In the genomic region with DNA sequence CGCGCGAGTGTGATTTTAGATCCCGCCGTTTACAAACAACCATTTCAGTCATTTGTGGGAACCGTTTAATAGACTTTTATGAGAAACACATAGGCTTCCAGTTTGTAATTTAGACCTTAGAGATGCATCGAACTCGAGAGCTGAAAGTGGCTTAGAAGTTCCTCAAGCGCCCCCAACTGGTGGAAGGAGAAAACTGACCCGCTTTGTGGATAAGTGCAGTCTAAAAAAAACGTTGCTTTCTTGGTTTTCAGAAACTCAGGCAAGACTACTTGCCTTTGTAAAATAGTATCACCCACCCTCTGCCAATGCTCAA, we compare ENCODE assay signal across 7 mouse cellular contexts. TPM values are rescaled to one million over a fixed set of nuclear protein-coding genes. Genes with fewer than 3 reads are reported as not detected.
DNase-seq lines count a peak whose midpoint lies in the region.

No protein-coding gene starts in this region.

- H3K27me3 ChIP-seq in megakaryocyte, embryonic 14.5 days (replicated peaks): peaks cover 4% of the 10 kb centered on the region

- intact Hi-C loops in left cerebral cortex, postnatal 10 days (cut with DNase I): loop anchor here (5.0 to 10.0 kb wide), 4 partner anchors 87 to 1872 kb away; a partner anchor contains a TSS

- no peaks in the 10 kb centered on the region for H3K36me3 ChIP-seq in megakaryocyte, embryonic 14.5 days (replicated peaks; ENCODE audit: low read length)

- peak; percentile 55 for DNase-seq in adipocyte (ENCODE audit: low spot score)
- DNase-seq in cerebellum, postnatal 25 days: peak; percentile 51 to 74
- DNase-seq in frontal cortex, postnatal 36 days (ENCODE audit: low spot score in 2 of 2): peak; percentile 64 to 80
- peak; percentile 77 for DNase-seq in induced T-regulatory cell, adult 2 months (ENCODE audit: low read depth)
- DNase-seq in left cerebral cortex, postnatal 10 days (ENCODE audit: extremely low spot score in 1 of 2, low spot score in 2 of 2): peak; percentile 63 to 77
- DNase-seq in right cerebral cortex, postnatal 36 days (ENCODE audit: low spot score in 2 of 2): peak; percentile 44 to 51

- H3K4me3 ChIP-seq in megakaryocyte, embryonic 14.5 days (replicated peaks): peak overlapping the region; percentile 38

- H3K9me3 ChIP-seq in megakaryocyte, embryonic 14.5 days: no peaks in the 10 kb centered on the region

- H3K4me1 ChIP-seq in megakaryocyte, embryonic 14.5 days: peaks cover 21% of the 10 kb centered on the region

RNA-seq across cellular contexts. Expression of a gene that starts 0.9 kb away (rescaled TPM):
- 1 to 10 TPM; 1.1 to 1.2 TPM for total RNA-seq in left cerebral cortex, postnatal 10 days (2021)
- polyA plus RNA-seq in megakaryocyte, embryonic 14.5 days (2012; ENCODE audit: insufficient read depth, low replicate concordance): not detected in 2 replicates

Comparison
In these comparisons a context has a peak if more than half of its experiments do, and no peak if none do; other contexts are left out.
1. Peak in every context shown above with its lines: DNase-seq and H3K4me3 ChIP-seq.